Mouse (Mus musculus): Measurements from ENCODE around the gene Cdc42bpg. TPM values are rescaled to one million over a fixed set of nuclear protein-coding genes. Genes with fewer than 3 reads are reported as not detected.

Cdc42bpg gene
- polyA plus RNA-seq (2014; fragmentation: Nextera tagmentation; extraction: Ambion mirVana): 0.43 and 0.61 TPM in 2 replicates

GRCm38 (mm10) chr19:6306137-6306551, at the start of gene Cdc42bpg:
Cdc42bpg (plus strand) TSS chr19:6306456.
- WGBS: 2% methylated on average over 31 of the region's 38 CpGs
- ATAC-seq (replicated peaks; ENCODE audit: insufficient number of reproducible peaks, low FRiP score, low TSS enrichment, low read depth): peak; percentile 58
- no peak within 1 kb of the TSS for H3K27ac ChIP-seq (replicated peaks; ENCODE audit: low read depth, low read length)

GRCm38 (mm10) chr19:6260428-6260827, 45.8 kb upstream of the Cdc42bpg start:
- Histone ChIP-seq H3K27me3 (ENCODE audit: control insufficient read depth, insufficient read depth, low read length) (no peaks in the 10 kb centered on the region), H3K4me2 (ENCODE audit: low read depth, low read length) (no peak overlapping the region), H3K4me3 (ENCODE audit: low read depth, low read length) (no peak overlapping the region), H3K9me3 (replicated peaks; ENCODE audit: control insufficient read depth, low read length) (no peaks in the 10 kb centered on the region), H3K9ac (replicated peaks; ENCODE audit: low read length) (no peak overlapping the region), H3K36me3 (replicated peaks; ENCODE audit: control insufficient read depth, insufficient read depth, low read depth, low read length) (no peaks in the 10 kb centered on the region; the same call in none of the 2 replicates), H3K4me1 (ENCODE audit: control insufficient read depth, insufficient read depth, low read length) (no peaks in the 10 kb centered on the region), H3K27ac (replicated peaks; ENCODE audit: low read depth, low read length) (no peak overlapping the region)
- WGBS: 77% methylated on average over 2 of the region's 2 CpGs
- DNase-seq (ENCODE audit: low spot score): peak; percentile 64
- ATAC-seq (replicated peaks; ENCODE audit: insufficient number of reproducible peaks, low FRiP score, low TSS enrichment, low read depth): no peak

More at GRCm38 (mm10) chr19:6306137-6306551, at the start of gene Cdc42bpg:
- H3K9ac ChIP-seq (replicated peaks; ENCODE audit: low read length): peak within 1 kb of the TSS; percentile 45
- peak within 1 kb of the TSS; percentile 81 for H3K4me2 ChIP-seq (ENCODE audit: low read depth, low read length)
- no peaks in the 10 kb centered on the region for H3K27me3 ChIP-seq (ENCODE audit: control insufficient read depth, insufficient read depth, low read length)
- H3K36me3 ChIP-seq (replicated peaks; ENCODE audit: control insufficient read depth, insufficient read depth, low read depth, low read length): no peaks in the 10 kb centered on the region
- H3K4me3 ChIP-seq (ENCODE audit: low read depth, low read length): peak within 1 kb of the TSS; percentile 73
- no peaks in the 10 kb centered on the region for H3K9me3 ChIP-seq (replicated peaks; ENCODE audit: control insufficient read depth, low read length)
- H3K4me1 ChIP-seq (ENCODE audit: control insufficient read depth, insufficient read depth, low read length): no peaks in the 10 kb centered on the region; the same call in 1 of the 2 replicates
- peak; percentile 88 for DNase-seq (ENCODE audit: low spot score)

- Histone ChIP-seq H3K4me2 (ENCODE audit: low read depth, low read length) (no peak overlapping the region), H3K9ac (replicated peaks; ENCODE audit: low read length) (no peak overlapping the region), H3K4me1 (ENCODE audit: control insufficient read depth, insufficient read depth, low read length) (no peaks in the 10 kb centered on the region), H3K36me3 (replicated peaks; ENCODE audit: control insufficient read depth, insufficient read depth, low read depth, low read length) (no peaks in the 10 kb centered on the region; the same call in 1 of the 2 replicates), H3K4me3 (ENCODE audit: low read depth, low read length) (no peak overlapping the region), H3K27me3 (ENCODE audit: control insufficient read depth, insufficient read depth, low read length) (no peaks in the 10 kb centered on the region), H3K27ac (replicated peaks; ENCODE audit: low read depth, low read length) (no peak overlapping the region), H3K9me3 (replicated peaks; ENCODE audit: control insufficient read depth, low read length) (no peaks in the 10 kb centered on the region)
- ATAC-seq (replicated peaks; ENCODE audit: insufficient number of reproducible peaks, low FRiP score, low TSS enrichment, low read depth) (no peak), DNase-seq (ENCODE audit: low spot score) (no peak)
- 77% methylated on average over 4 of the region's 4 CpGs for WGBS
These were observed 45.3 kb upstream of the Cdc42bpg start for GRCm38 (mm10) chr19:6260946-6261345.

GRCm38 (mm10) chr19:6261379-6261778, 44.9 kb upstream of the Cdc42bpg start:
- no peak overlapping the region for H3K9ac ChIP-seq (replicated peaks; ENCODE audit: low read length)
- no peak overlapping the region for H3K27ac ChIP-seq (replicated peaks; ENCODE audit: low read depth, low read length)
- H3K36me3 ChIP-seq (replicated peaks; ENCODE audit: control insufficient read depth, insufficient read depth, low read depth, low read length): no peaks in the 10 kb centered on the region; the same call in 1 of the 2 replicates
- no peak for DNase-seq (ENCODE audit: low spot score)
- WGBS: 91% methylated on average over 14 of the region's 14 CpGs
- H3K27me3 ChIP-seq (ENCODE audit: control insufficient read depth, insufficient read depth, low read length): no peaks in the 10 kb centered on the region
- no peaks in the 10 kb centered on the region for H3K9me3 ChIP-seq (replicated peaks; ENCODE audit: control insufficient read depth, low read length)
- no peak for ATAC-seq (replicated peaks; ENCODE audit: insufficient number of reproducible peaks, low FRiP score, low TSS enrichment, low read depth)
- H3K4me3 ChIP-seq (ENCODE audit: low read depth, low read length): no peak overlapping the region
- no peak overlapping the region for H3K4me2 ChIP-seq (ENCODE audit: low read depth, low read length)
- no peaks in the 10 kb centered on the region for H3K4me1 ChIP-seq (ENCODE audit: control insufficient read depth, insufficient read depth, low read length)

- DNase-seq (ENCODE audit: low spot score) (peak; percentile 68), ATAC-seq (replicated peaks; ENCODE audit: insufficient number of reproducible peaks, low FRiP score, low TSS enrichment, low read depth) (no peak)
- no peaks in the 10 kb centered on the region for H3K4me1 ChIP-seq (ENCODE audit: control insufficient read depth, insufficient read depth, low read length)
- no peak overlapping the region for H3K27ac ChIP-seq (replicated peaks; ENCODE audit: low read depth, low read length)
- H3K9ac ChIP-seq (replicated peaks; ENCODE audit: low read length): no peak overlapping the region
- no peaks in the 10 kb centered on the region for H3K27me3 ChIP-seq (ENCODE audit: control insufficient read depth, insufficient read depth, low read length)
- no peak overlapping the region for H3K4me2 ChIP-seq (ENCODE audit: low read depth, low read length)
- 53% methylated on average over 7 of the region's 7 CpGs for WGBS
- H3K9me3 ChIP-seq (replicated peaks; ENCODE audit: control insufficient read depth, low read length): no peaks in the 10 kb centered on the region
- H3K36me3 ChIP-seq (replicated peaks; ENCODE audit: control insufficient read depth, insufficient read depth, low read depth, low read length): no peaks in the 10 kb centered on the region; the same call in 1 of the 2 replicates
- H3K4me3 ChIP-seq (ENCODE audit: low read depth, low read length): no peak overlapping the region
These were observed 44.0 kb upstream of the Cdc42bpg start for GRCm38 (mm10) chr19:6262222-6262621.

- no peak overlapping the region for H3K9ac ChIP-seq (replicated peaks; ENCODE audit: low read length)
- no peaks in the 10 kb centered on the region for H3K9me3 ChIP-seq (replicated peaks; ENCODE audit: control insufficient read depth, low read length)
- H3K4me2 ChIP-seq (ENCODE audit: low read depth, low read length): no peak overlapping the region
- 89% methylated on average over 8 of the region's 8 CpGs for WGBS
- H3K27me3 ChIP-seq (ENCODE audit: control insufficient read depth, insufficient read depth, low read length): no peaks in the 10 kb centered on the region
- no peaks in the 10 kb centered on the region; the same call in 1 of the 2 replicates for H3K36me3 ChIP-seq (replicated peaks; ENCODE audit: control insufficient read depth, insufficient read depth, low read depth, low read length)
- no peaks in the 10 kb centered on the region for H3K4me1 ChIP-seq (ENCODE audit: control insufficient read depth, insufficient read depth, low read length)
- ATAC-seq (replicated peaks; ENCODE audit: insufficient number of reproducible peaks, low FRiP score, low TSS enrichment, low read depth) (no peak), DNase-seq (ENCODE audit: low spot score) (no peak)
- H3K4me3 ChIP-seq (ENCODE audit: low read depth, low read length): no peak overlapping the region
- H3K27ac ChIP-seq (replicated peaks; ENCODE audit: low read depth, low read length): no peak overlapping the region
These were observed 43.3 kb upstream of the Cdc42bpg start for GRCm38 (mm10) chr19:6262839-6263433.

- H3K9ac ChIP-seq (replicated peaks; ENCODE audit: low read length): no peak overlapping the region
- no peaks in the 10 kb centered on the region for H3K27me3 ChIP-seq (ENCODE audit: control insufficient read depth, insufficient read depth, low read length)
- WGBS: 83% methylated on average over 9 of the region's 9 CpGs
- no peak overlapping the region for H3K4me2 ChIP-seq (ENCODE audit: low read depth, low read length)
- no peak overlapping the region for H3K4me3 ChIP-seq (ENCODE audit: low read depth, low read length)
- DNase-seq (ENCODE audit: low spot score) (no peak), ATAC-seq (replicated peaks; ENCODE audit: insufficient number of reproducible peaks, low FRiP score, low TSS enrichment, low read depth) (no peak)
- no peaks in the 10 kb centered on the region for H3K4me1 ChIP-seq (ENCODE audit: control insufficient read depth, insufficient read depth, low read length)
- no peaks in the 10 kb centered on the region for H3K9me3 ChIP-seq (replicated peaks; ENCODE audit: control insufficient read depth, low read length)
- no peak overlapping the region for H3K27ac ChIP-seq (replicated peaks; ENCODE audit: low read depth, low read length)
- no peaks in the 10 kb centered on the region; the same call in 1 of the 2 replicates for H3K36me3 ChIP-seq (replicated peaks; ENCODE audit: control insufficient read depth, insufficient read depth, low read depth, low read length)
These were observed 42.1 kb upstream of the Cdc42bpg start for GRCm38 (mm10) chr19:6264200-6264599.

- no peak overlapping the region for H3K27ac ChIP-seq (replicated peaks; ENCODE audit: low read depth, low read length)
- ATAC-seq (replicated peaks; ENCODE audit: insufficient number of reproducible peaks, low FRiP score, low TSS enrichment, low read depth) (no peak), DNase-seq (ENCODE audit: low spot score) (no peak)
- no peak overlapping the region for H3K9ac ChIP-seq (replicated peaks; ENCODE audit: low read length)
- H3K4me2 ChIP-seq (ENCODE audit: low read depth, low read length): no peak overlapping the region
- H3K36me3 ChIP-seq (replicated peaks; ENCODE audit: control insufficient read depth, insufficient read depth, low read depth, low read length): no peaks in the 10 kb centered on the region; the same call in 1 of the 2 replicates
- WGBS: 86% methylated on average over 8 of the region's 8 CpGs
- H3K9me3 ChIP-seq (replicated peaks; ENCODE audit: control insufficient read depth, low read length): no peaks in the 10 kb centered on the region
- no peak overlapping the region for H3K4me3 ChIP-seq (ENCODE audit: low read depth, low read length)
- no peaks in the 10 kb centered on the region for H3K27me3 ChIP-seq (ENCODE audit: control insufficient read depth, insufficient read depth, low read length)
- H3K4me1 ChIP-seq (ENCODE audit: control insufficient read depth, insufficient read depth, low read length): no peaks in the 10 kb centered on the region
These were observed 41.3 kb upstream of the Cdc42bpg start for GRCm38 (mm10) chr19:6264945-6265344.

Measured in embryonic facial prominence, embryonic 11.5 days (tissue).